Mouse (Mus musculus) lung, postnatal 0 days (tissue): ENCODE measurements around the gene Gm9970.

Experiments used
- CTCF ChIP-seq: IDR thresholded peaks from 2 replicates; pipeline ENCODE4 v1.5.1; 2016; ENCODE audit warnings: antibody characterized with exemption, mild to moderate bottlenecking
- EP300 ChIP-seq: IDR thresholded peaks from 2 replicates; pipeline ENCODE4 v1.6.1; 2016; ENCODE audit warnings: antibody characterized with exemption, mild to moderate bottlenecking, control low read depth

GRCm38 (mm10) chr5:31226641-31227040, 14.4 kb downstream of the Gm9970 start:
- no peak for TF ChIP-seq CTCF
- TF ChIP-seq EP300 = no peak
